8 mouse cellular contexts compared by ENCODE assay signal in genomic region chr19:46857277-46857989, GRCm38 (mm10).
DNase-seq lines count a peak whose midpoint lies in the region; ATAC-seq and TF ChIP-seq lines count a peak whose summit lies in the region.

No protein-coding gene starts in this region.

- TF ChIP-seq CTCF in liver, postnatal 0 days (IDR thresholded peaks at IDR 0.05; ENCODE audit: low read depth) = peak; percentile 75

- H3K4me1 ChIP-seq in heart, embryonic 12.5 days (replicated peaks) = peaks cover 32% of the 10 kb centered on the region
- peaks cover 27% of the 10 kb centered on the region for H3K4me1 ChIP-seq in heart, embryonic 11.5 days (ENCODE audit: control insufficient read depth, insufficient read depth, low read length)
- H3K4me1 ChIP-seq in liver, postnatal 0 days (ENCODE audit: insufficient read depth) = peaks cover 5% of the 10 kb centered on the region; the same call in 1 of the 2 replicates

- WGBS in heart, embryonic 12.5 days = 53% methylated on average over 9 of the region's 9 CpGs
- 53% methylated on average over 9 of the region's 9 CpGs for WGBS in heart, embryonic 11.5 days (ENCODE audit: insufficient replicate concordance)
- WGBS in liver, postnatal 0 days (ENCODE audit: insufficient replicate concordance) = 57% methylated on average over 9 of the region's 9 CpGs

- no peak overlapping the region for H3K4me2 ChIP-seq in heart, embryonic 12.5 days
- H3K4me2 ChIP-seq in heart, embryonic 11.5 days = no peak overlapping the region
- no peak overlapping the region for H3K4me2 ChIP-seq in liver, postnatal 0 days (ENCODE audit: low read depth, low read length)

- TF ChIP-seq EP300 in liver, postnatal 0 days (IDR thresholded peaks at IDR 0.05; ENCODE audit: low read depth) = no peak

- 0 out of 2 replicates have a peak, but pooled peaks cover 4% of the 10 kb centered on the region for H3K36me3 ChIP-seq in heart, embryonic 12.5 days
- H3K36me3 ChIP-seq in heart, embryonic 11.5 days (ENCODE audit: control insufficient read depth, insufficient read depth, low read length) = no peaks in the 10 kb centered on the region
- H3K36me3 ChIP-seq in liver, postnatal 0 days (replicated peaks; ENCODE audit: insufficient read depth, low read length) = no peaks in the 10 kb centered on the region

- no peak overlapping the region for H3K27ac ChIP-seq in heart, embryonic 12.5 days (ENCODE audit: poor library complexity, severe bottlenecking)
- H3K27ac ChIP-seq in heart, embryonic 11.5 days (ENCODE audit: low read depth, low read length) = no peak overlapping the region
- H3K27ac ChIP-seq in liver, postnatal 0 days (ENCODE audit: low read depth) = no peak overlapping the region; the same call in 1 of the 2 replicates

- no peak overlapping the region for H3K9ac ChIP-seq in heart, embryonic 12.5 days
- no peak overlapping the region for H3K9ac ChIP-seq in heart, embryonic 11.5 days (ENCODE audit: low read depth, low read length)
- no peak overlapping the region for H3K9ac ChIP-seq in liver, postnatal 0 days (replicated peaks)

- intact Hi-C loops in heart, postnatal 10 days (cut with DNase I) = no loop called here
- intact Hi-C loops in left cerebral cortex, postnatal 4 days (cut with DNase I) = no loop called here

- ATAC-seq in heart, embryonic 12.5 days (ENCODE audit: insufficient number of reproducible peaks, low FRiP score) = peak; percentile 74
- ATAC-seq in heart, embryonic 11.5 days (replicated peaks; ENCODE audit: insufficient number of reproducible peaks, low FRiP score, low TSS enrichment) = no peak; the same call in 1 of the 2 replicates
- ATAC-seq in liver, postnatal 0 days = peak; percentile 61; the same call in 1 of the 2 replicates

- DNase-seq in MN1 (ENCODE audit: low spot score) = peak; percentile 70
- DNase-seq in heart, postnatal 10 days = peak; percentile 40 to 53
- no peak for DNase-seq in liver, postnatal 0 days
- DNase-seq in urinary bladder, postnatal 4 days (ENCODE audit: low spot score in 2 of 2) = no peak
- DNase-seq in frontal cortex, postnatal 10 days (ENCODE audit: low spot score in 2 of 2) = no peak
- DNase-seq in left cerebral cortex, postnatal 4 days = no peak

- H3K27me3 ChIP-seq in heart, embryonic 12.5 days (replicated peaks) = no peaks in the 10 kb centered on the region
- H3K27me3 ChIP-seq in heart, embryonic 11.5 days (ENCODE audit: control insufficient read depth, insufficient read depth, low read length) = no peaks in the 10 kb centered on the region
- no peaks in the 10 kb centered on the region for H3K27me3 ChIP-seq in liver, postnatal 0 days (ENCODE audit: insufficient read depth, low read length)

- H3K9me3 ChIP-seq in heart, embryonic 12.5 days (replicated peaks) = no peaks in the 10 kb centered on the region
- no peaks in the 10 kb centered on the region for H3K9me3 ChIP-seq in heart, embryonic 11.5 days (replicated peaks; ENCODE audit: control insufficient read depth, low read length)
- no peaks in the 10 kb centered on the region for H3K9me3 ChIP-seq in liver, postnatal 0 days (ENCODE audit: low read length)

- H3K4me3 ChIP-seq in heart, embryonic 12.5 days = no peak overlapping the region
- H3K4me3 ChIP-seq in heart, embryonic 11.5 days (ENCODE audit: low read depth, low read length) = no peak overlapping the region
- no peak overlapping the region for H3K4me3 ChIP-seq in liver, postnatal 0 days (ENCODE audit: low read depth, low read length)

Comparison
In these comparisons a context has a peak if more than half of its experiments do, and no peak if none do; other contexts are left out.
1. DNase-seq: peak in MN1 (single experiment) and heart, postnatal 10 days (2 of 2); none in liver, postnatal 0 days (single experiment), urinary bladder, postnatal 4 days (0 of 2), frontal cortex, postnatal 10 days (0 of 2) and left cerebral cortex, postnatal 4 days (single experiment).